Mouse (Mus musculus) heart, postnatal 10 days (tissue): ENCODE data around the gene Cnot8. TPM values are rescaled to one million over a fixed set of nuclear protein-coding genes. Genes with fewer than 3 reads are reported as not detected.

ENCODE experiments used
- DNase-seq, 2 experiments: peaks; one replicate each; pipeline ENCODE4 v3.0.0; 2021
- intact Hi-C: fragments of 180-260 bp; cut with DNase I; formaldehyde crosslinking; loops from one replicate; pipeline ENCODE4 v1.15.1; 2025
- total RNA-seq, 2 experiments: library from RNA; stranded (reverse); gene quantifications; 2 replicates each; pipeline ENCODE4 v1.2.3; 2021

The Cnot8 gene
- total RNA-seq, 2 experiments from 2014 or later: 42.6 to 46.9 TPM

- DNase-seq: peak; percentile 47 to 54
- intact Hi-C loops: no loop called here
Observed at GRCm38 (mm10) chr11:58146241-58146640, 42.3 kb downstream of the Cnot8 start.

DNA sequence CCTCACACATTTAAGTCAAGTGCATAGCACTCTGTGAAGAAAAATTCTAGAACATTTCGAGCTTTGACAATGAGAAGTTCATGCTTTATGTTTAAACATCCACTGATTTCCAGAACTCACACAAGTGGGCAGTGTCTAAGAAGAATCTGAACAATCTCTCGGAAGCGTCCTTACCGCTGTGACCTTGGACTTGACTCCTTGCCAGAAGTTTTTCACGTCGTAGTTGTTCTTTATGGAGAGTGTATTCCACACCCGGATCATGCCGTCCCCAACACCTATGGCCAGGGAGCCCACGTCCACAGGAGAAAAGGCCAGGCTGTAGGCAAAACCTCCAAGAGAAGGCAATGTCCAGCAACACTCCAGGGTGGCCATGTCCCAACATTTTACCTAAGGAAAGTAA lies 51.5 kb downstream of the Cnot8 start:
- DNase-seq: no peak
- intact Hi-C loops: no loop called here

- DNase-seq: no peak
- intact Hi-C loops: no loop called here
Observed at GRCm38 (mm10) chr11:58156871-58157270, 52.9 kb downstream of the Cnot8 start.

GRCm38 (mm10) chr11:58165072-58165471 lies 61.1 kb downstream of the Cnot8 start:
- DNase-seq: no peak
- intact Hi-C loops: loop anchor here (5.0 kb wide), 2 partner anchors 158 to 213 kb away; partner anchors contain the start of gene Larp1

GRCm38 (mm10) chr11:58167822-58168166 lies 63.8 kb downstream of the Cnot8 start:
- DNase-seq: no peak
- intact Hi-C loops: loop anchor here (5.0 kb wide), 2 partner anchors 160 to 215 kb away; partner anchors contain the start of gene Larp1

Other genes with a start within 250 kb of the Cnot8 start
- 10 to 100 TPM; 57.8 to 61.3 TPM for gene Larp1, start 95.1 kb upstream of the Cnot8 start, total RNA-seq
- not detected for gene Gm12248, start 11.0 kb upstream of the Cnot8 start, total RNA-seq
- gene Gemin5, start 64.4 kb downstream of the Cnot8 start, total RNA-seq: 10 to 100 TPM; 10.2 to 11.9 TPM
- 10 to 100 TPM; 49.5 to 54.2 TPM for gene Mrpl22, start 67.5 kb downstream of the Cnot8 start, total RNA-seq
- 1 to 10 TPM; 3.1 to 5.1 TPM for gene Igtp, start 95.4 kb downstream of the Cnot8 start, total RNA-seq
- gene Irgm2, start 95.5 kb downstream of the Cnot8 start, total RNA-seq: 1 to 10 TPM; 5.1 to 7.4 TPM
- gene 4930438A08Rik, start 170.6 kb downstream of the Cnot8 start, total RNA-seq: not detected
- 1 to 10 TPM; 4.5 TPM for gene Zfp692, start 202.9 kb downstream of the Cnot8 start, total RNA-seq
- 10 to 100 TPM; 48.5 to 51.4 TPM for gene Zfp672, start 226.2 kb downstream of the Cnot8 start, total RNA-seq
- gene Sh3bp5l, start 226.6 kb downstream of the Cnot8 start, total RNA-seq: 10 to 100 TPM; 44.3 to 44.8 TPM